Mouse (Mus musculus): ENCODE measurements around the gene Kctd6.
"Not testable (repeated sequence)": the region's sequence is repeated elsewhere in the genome, so short reads cannot be mapped to it uniquely, and the experiment has no call there.

Gene Kctd6

GRCm38 (mm10) chr14:8213803-8214224, at the start of gene Kctd6:
Gene Kctd6, plus strand, starts transcription at chr14:8214140.
- peak; percentile 99 for DNase-seq (ENCODE audit: low spot score)

- DNase-seq (ENCODE audit: low spot score): no peak
These were observed 49.5 kb upstream of the Kctd6 start for GRCm38 (mm10) chr14:8164463-8164862.

- DNase-seq (ENCODE audit: low spot score): peak; percentile 99
These were observed 41.2 kb upstream of the Kctd6 start, which contains the start of gene Pdhb for GRCm38 (mm10) chr14:8172507-8173410. Gene Pdhb, minus strand, starts transcription at chr14:8173025.

GRCm38 (mm10) chr14:8173542-8174250, 40.2 kb upstream of the Kctd6 start:
- not testable (repeated sequence) for DNase-seq (ENCODE audit: low spot score)

- DNase-seq (ENCODE audit: low spot score): no peak
These were observed 39.3 kb upstream of the Kctd6 start for GRCm38 (mm10) chr14:8174634-8175033.

- DNase-seq (ENCODE audit: low spot score): no peak
These were observed 37.7 kb upstream of the Kctd6 start for GRCm38 (mm10) chr14:8176251-8176650.

- DNase-seq (ENCODE audit: low spot score): no peak
These were observed 33.4 kb upstream of the Kctd6 start for GRCm38 (mm10) chr14:8180371-8181035.

GRCm38 (mm10) chr14:8183330-8183729, 30.6 kb upstream of the Kctd6 start:
- no peak for DNase-seq (ENCODE audit: low spot score)

GRCm38 (mm10) chr14:8186278-8187045, 27.5 kb upstream of the Kctd6 start:
- no peak for DNase-seq (ENCODE audit: low spot score)

- DNase-seq (ENCODE audit: low spot score): no peak
These were observed 23.4 kb upstream of the Kctd6 start for GRCm38 (mm10) chr14:8190556-8190955.

GRCm38 (mm10) chr14:8191331-8191965, 22.5 kb upstream of the Kctd6 start:
- DNase-seq (ENCODE audit: low spot score): no peak

GRCm38 (mm10) chr14:8192727-8193126, 21.2 kb upstream of the Kctd6 start:
- no peak for DNase-seq (ENCODE audit: low spot score)

- no peak for DNase-seq (ENCODE audit: low spot score)
These were observed 13.2 kb upstream of the Kctd6 start for GRCm38 (mm10) chr14:8200769-8201168.

GRCm38 (mm10) chr14:8201715-8202114, 12.2 kb upstream of the Kctd6 start:
- DNase-seq (ENCODE audit: low spot score): no peak

- no peak for DNase-seq (ENCODE audit: low spot score)
These were observed 7.6 kb upstream of the Kctd6 start for GRCm38 (mm10) chr14:8206179-8206910.

- no peak for DNase-seq (ENCODE audit: low spot score)
These were observed 6.8 kb upstream of the Kctd6 start for GRCm38 (mm10) chr14:8207105-8207504.

GRCm38 (mm10) chr14:8207543-8207942, 6.4 kb upstream of the Kctd6 start:
- DNase-seq (ENCODE audit: low spot score): no peak

GRCm38 (mm10) chr14:8208876-8209275, 5.1 kb upstream of the Kctd6 start:
- no peak for DNase-seq (ENCODE audit: low spot score)

- no peak for DNase-seq (ENCODE audit: low spot score)
These were observed 4.0 kb upstream of the Kctd6 start for GRCm38 (mm10) chr14:8209896-8210295.

- no peak for DNase-seq (ENCODE audit: low spot score)
These were observed 944 bp upstream of the Kctd6 start for GRCm38 (mm10) chr14:8212996-8213395.
